ENCODE assay signal across 14 mouse cellular contexts in genomic region chr10:115050674-115051073, GRCm38 (mm10).
A peak's percentile ranks its signal among the peaks of the same experiment; 100 is the strongest.
DNase-seq lines count a peak whose midpoint lies in the region; ATAC-seq and TF ChIP-seq lines count a peak whose summit lies in the region.
"Had no signal": no experiment of that assay in that cellular context is flagged by ENCODE, and none has a peak within 500 bp of the region (broad histone marks: within the 10 kb centered on the region; RNA-seq: fewer than 3 reads in every experiment).

No protein-coding gene starts in this region.

- no peaks in the 10 kb centered on the region for H3K27me3 ChIP-seq in forebrain, embryonic 10.5 days (ENCODE audit: poor library complexity, severe bottlenecking)
- H3K27me3 ChIP-seq in forebrain, embryonic 14.5 days (replicated peaks; ENCODE audit: control insufficient read depth, insufficient read depth, low read length): no peaks in the 10 kb centered on the region
- no peaks in the 10 kb centered on the region for H3K27me3 ChIP-seq in midbrain, embryonic 11.5 days (ENCODE audit: control insufficient read depth, insufficient read depth, low read length)
- H3K27me3 ChIP-seq in midbrain, embryonic 14.5 days (ENCODE audit: control insufficient read depth, insufficient read depth, low read length): no peaks in the 10 kb centered on the region
- H3K27me3 ChIP-seq in cerebellum, adult 2 months (ENCODE audit: control insufficient read depth, insufficient read depth, low read length): no peaks in the 10 kb centered on the region
- H3K27me3 ChIP-seq in forebrain, embryonic 16.5 days (replicated peaks; ENCODE audit: control insufficient read depth, insufficient read depth, low read length): no peaks in the 10 kb centered on the region
- H3K27me3 ChIP-seq: CH12.LX; limb, embryonic 12.5 days had no signal

- H3K36me3 ChIP-seq in forebrain, embryonic 10.5 days (replicated peaks): no peaks in the 10 kb centered on the region
- no peaks in the 10 kb centered on the region for H3K36me3 ChIP-seq in forebrain, embryonic 14.5 days (ENCODE audit: control insufficient read depth, insufficient read depth, low read length)
- no peaks in the 10 kb centered on the region for H3K36me3 ChIP-seq in midbrain, embryonic 11.5 days (ENCODE audit: control insufficient read depth, insufficient read depth, low read length)
- no peaks in the 10 kb centered on the region for H3K36me3 ChIP-seq in midbrain, embryonic 14.5 days (ENCODE audit: control insufficient read depth, insufficient read depth, low read length)
- H3K36me3 ChIP-seq in forebrain, embryonic 16.5 days (ENCODE audit: control insufficient read depth, insufficient read depth): no peaks in the 10 kb centered on the region
- H3K36me3 ChIP-seq: limb, embryonic 12.5 days had no signal

- no peak for TF ChIP-seq CTCF in cerebellum, adult 2 months (IDR thresholded peaks at IDR 0.05; ENCODE audit: borderline replicate concordance, insufficient read depth, low read depth, low read length)

- H3K27ac ChIP-seq in forebrain, embryonic 10.5 days: 0 out of 2 replicates have a peak overlapping the region, but pooled peaks have one; percentile 15
- H3K27ac ChIP-seq in forebrain, embryonic 14.5 days (ENCODE audit: low read depth, low read length): no peak overlapping the region
- no peak overlapping the region for H3K27ac ChIP-seq in midbrain, embryonic 11.5 days (ENCODE audit: low read depth, low read length)
- H3K27ac ChIP-seq in midbrain, embryonic 14.5 days (replicated peaks; ENCODE audit: low read depth, low read length): no peak overlapping the region
- H3K27ac ChIP-seq in cerebellum, adult 2 months (ENCODE audit: insufficient read depth, low read length): peak overlapping the region; percentile 80
- no peak overlapping the region for H3K27ac ChIP-seq in forebrain, embryonic 16.5 days (ENCODE audit: low read length)
- H3K27ac ChIP-seq: gastrocnemius, adult 2 months; limb, embryonic 12.5 days; liver, embryonic 14.5 days had no signal

- 96% methylated on average over 10 of the region's 12 CpGs for WGBS in forebrain, embryonic 10.5 days
- WGBS in forebrain, embryonic 14.5 days: 84% methylated on average over 10 of the region's 12 CpGs
- WGBS in midbrain, embryonic 11.5 days: 89% methylated on average over 12 of the region's 12 CpGs
- WGBS in midbrain, embryonic 14.5 days: 92% methylated on average over 10 of the region's 12 CpGs
- 27% methylated on average over 12 of the region's 12 CpGs for WGBS in cerebellum, adult 2 months
- 88% methylated on average over 10 of the region's 12 CpGs for whole genome bisulfite sequencing in forebrain, embryonic 16.5 days

- H3K4me3 ChIP-seq in forebrain, embryonic 10.5 days: no peak overlapping the region
- no peak overlapping the region for H3K4me3 ChIP-seq in forebrain, embryonic 14.5 days (ENCODE audit: low read depth, low read length)
- no peak overlapping the region for H3K4me3 ChIP-seq in midbrain, embryonic 11.5 days (ENCODE audit: low read depth, low read length)
- no peak overlapping the region for H3K4me3 ChIP-seq in midbrain, embryonic 14.5 days (replicated peaks; ENCODE audit: low read depth, low read length)
- H3K4me3 ChIP-seq in cerebellum, adult 2 months (replicated peaks; ENCODE audit: insufficient read depth, low read depth, low read length): peak overlapping the region; percentile 40
- no peak overlapping the region for H3K4me3 ChIP-seq in forebrain, embryonic 16.5 days (replicated peaks; ENCODE audit: low read length)
- H3K4me3 ChIP-seq: gastrocnemius, adult 2 months; limb, embryonic 12.5 days had no signal

- H3K9me3 ChIP-seq in forebrain, embryonic 10.5 days: no peaks in the 10 kb centered on the region
- H3K9me3 ChIP-seq in forebrain, embryonic 14.5 days (replicated peaks; ENCODE audit: control insufficient read depth, low read length): no peaks in the 10 kb centered on the region
- H3K9me3 ChIP-seq in midbrain, embryonic 11.5 days (ENCODE audit: control insufficient read depth, low read length): no peaks in the 10 kb centered on the region
- H3K9me3 ChIP-seq in midbrain, embryonic 14.5 days (ENCODE audit: control insufficient read depth, low read length): no peaks in the 10 kb centered on the region
- H3K9me3 ChIP-seq in forebrain, embryonic 16.5 days (ENCODE audit: control insufficient read depth, low read length): no peaks in the 10 kb centered on the region
- H3K9me3 ChIP-seq: limb, embryonic 12.5 days had no signal

- no peak overlapping the region for H3K9ac ChIP-seq in forebrain, embryonic 14.5 days (ENCODE audit: low read length)
- no peak overlapping the region for H3K9ac ChIP-seq in midbrain, embryonic 11.5 days (ENCODE audit: low read length)
- no peak overlapping the region for H3K9ac ChIP-seq in midbrain, embryonic 14.5 days (replicated peaks; ENCODE audit: low read length)
- H3K9ac ChIP-seq in forebrain, embryonic 16.5 days (replicated peaks; ENCODE audit: low read depth, low read length): no peak overlapping the region
- H3K9ac ChIP-seq: limb, embryonic 12.5 days; liver, embryonic 14.5 days had no signal

- no peak for TF ChIP-seq POLR2A in cerebellum, adult 2 months (IDR thresholded peaks at IDR 0.05; ENCODE audit: borderline replicate concordance, insufficient read depth, low read length)

- no peak for ATAC-seq in forebrain, embryonic 14.5 days
- ATAC-seq in midbrain, embryonic 11.5 days (ENCODE audit: low FRiP score): peak; percentile 36; the same call in 1 of the 2 replicates
- no peak for ATAC-seq in midbrain, embryonic 14.5 days (ENCODE audit: low FRiP score, low TSS enrichment)
- ATAC-seq in forebrain, embryonic 16.5 days: peak; percentile 12; the same call in 1 of the 2 replicates
- ATAC-seq in megakaryocyte-erythroid progenitor cell, adult 5-6 weeks (replicated peaks; ENCODE audit: low FRiP score, low TSS enrichment, poor library complexity, severe bottlenecking): no peak
- ATAC-seq: lung, postnatal 0 days had no signal

- intact Hi-C loops in gastrocnemius, postnatal 36 days (cut with DNase I): no loop called here

- no peaks in the 10 kb centered on the region for H3K4me1 ChIP-seq in forebrain, embryonic 10.5 days
- no peaks in the 10 kb centered on the region for H3K4me1 ChIP-seq in forebrain, embryonic 14.5 days (ENCODE audit: control insufficient read depth, insufficient read depth, low read length)
- H3K4me1 ChIP-seq in midbrain, embryonic 11.5 days (ENCODE audit: control insufficient read depth, insufficient read depth, low read length): no peaks in the 10 kb centered on the region
- H3K4me1 ChIP-seq in midbrain, embryonic 14.5 days (ENCODE audit: control insufficient read depth, insufficient read depth, low read length): no peaks in the 10 kb centered on the region
- peaks cover 3% of the 10 kb centered on the region; the same call in 1 of the 2 replicates for H3K4me1 ChIP-seq in cerebellum, adult 2 months (ENCODE audit: control insufficient read depth, insufficient read depth, low read length)
- H3K4me1 ChIP-seq in forebrain, embryonic 16.5 days (replicated peaks; ENCODE audit: control insufficient read depth, insufficient read depth, low read length): no peaks in the 10 kb centered on the region
- H3K4me1 ChIP-seq: limb, embryonic 12.5 days had no signal

- no peak overlapping the region for H3K4me2 ChIP-seq in forebrain, embryonic 14.5 days (ENCODE audit: low read length)
- no peak overlapping the region for H3K4me2 ChIP-seq in midbrain, embryonic 11.5 days
- H3K4me2 ChIP-seq in midbrain, embryonic 14.5 days (ENCODE audit: low read length): no peak overlapping the region
- H3K4me2 ChIP-seq in forebrain, embryonic 16.5 days (ENCODE audit: low read length): no peak overlapping the region
- H3K4me2 ChIP-seq: limb, embryonic 12.5 days had no signal

- DNase-seq in forebrain, embryonic 10.5 days (ENCODE audit: extremely low spot score, low spot score): no peak
- no peak for DNase-seq in forebrain, embryonic 14.5 days (ENCODE audit: low spot score)
- DNase-seq in midbrain, embryonic 11.5 days (ENCODE audit: low spot score, missing footprints): no peak
- DNase-seq in midbrain, embryonic 14.5 days: no peak
- DNase-seq in cerebellum, adult 2 months: peak; percentile 54 to 61
- no peak for DNase-seq in gastrocnemius, postnatal 36 days
- DNase-seq: gastrocnemius, adult 2 months; heart, postnatal 10 days had no signal

Comparison
In these comparisons a context has a peak if more than half of its experiments do, and no peak if none do; other contexts are left out.
1. H3K27ac ChIP-seq: peak in forebrain, embryonic 10.5 days (single experiment) and cerebellum, adult 2 months (single experiment); none in forebrain, embryonic 14.5 days (single experiment), midbrain, embryonic 11.5 days (single experiment), midbrain, embryonic 14.5 days (single experiment) and forebrain, embryonic 16.5 days (single experiment).
2. ATAC-seq: peak in midbrain, embryonic 11.5 days (single experiment) and forebrain, embryonic 16.5 days (single experiment); none in forebrain, embryonic 14.5 days (single experiment), midbrain, embryonic 14.5 days (single experiment) and megakaryocyte-erythroid progenitor cell, adult 5-6 weeks (single experiment).
3. DNase-seq: peak in cerebellum, adult 2 months (2 of 2); none in forebrain, embryonic 10.5 days (single experiment), forebrain, embryonic 14.5 days (single experiment), midbrain, embryonic 11.5 days (single experiment), midbrain, embryonic 14.5 days (single experiment) and gastrocnemius, postnatal 36 days (0 of 2).